Mouse (Mus musculus): ENCODE data around the gene Foxn3.

The Foxn3 gene

DNA sequence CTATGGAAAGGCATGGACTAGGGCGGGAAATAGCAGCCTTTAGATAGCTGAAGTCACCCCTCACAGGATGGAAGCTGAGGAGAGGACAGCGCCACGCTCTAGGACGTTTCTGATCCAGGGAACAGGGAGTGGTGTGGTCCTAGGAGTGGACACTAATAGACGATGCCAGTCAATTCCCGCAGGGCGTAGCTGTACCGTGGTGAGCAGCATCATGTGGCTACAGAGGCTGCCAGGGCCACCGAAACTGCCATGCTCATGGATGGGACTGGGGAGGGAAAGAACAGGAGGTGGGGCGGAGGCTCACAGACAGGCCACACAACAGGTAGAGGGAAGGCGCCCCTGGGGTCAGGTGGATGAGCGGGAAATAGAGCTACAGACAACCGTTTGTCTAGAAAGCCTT, 282.6 kb downstream of the Foxn3 start:
- peak; percentile 91 for DNase-seq

DNA sequence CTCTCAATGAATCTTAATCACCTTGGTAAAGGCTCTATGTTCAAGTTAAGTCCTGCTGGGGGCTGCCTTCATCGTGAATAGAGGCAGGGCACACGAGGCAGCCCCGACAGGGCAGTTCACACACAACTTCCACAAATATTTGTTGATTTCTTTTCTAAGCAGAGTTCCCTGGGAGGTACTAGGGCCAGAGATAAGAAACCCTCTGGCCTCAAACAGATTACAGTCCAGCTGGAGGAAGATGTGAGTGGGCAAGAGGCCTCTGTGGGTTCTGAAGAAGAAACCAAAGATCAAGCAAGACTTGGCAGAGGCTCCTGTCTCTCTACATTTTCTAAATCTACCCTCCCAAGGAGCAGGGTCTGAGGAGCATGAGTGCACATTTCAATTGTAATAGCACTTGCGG, 283.1 kb downstream of the Foxn3 start:
- no peak for DNase-seq

DNA sequence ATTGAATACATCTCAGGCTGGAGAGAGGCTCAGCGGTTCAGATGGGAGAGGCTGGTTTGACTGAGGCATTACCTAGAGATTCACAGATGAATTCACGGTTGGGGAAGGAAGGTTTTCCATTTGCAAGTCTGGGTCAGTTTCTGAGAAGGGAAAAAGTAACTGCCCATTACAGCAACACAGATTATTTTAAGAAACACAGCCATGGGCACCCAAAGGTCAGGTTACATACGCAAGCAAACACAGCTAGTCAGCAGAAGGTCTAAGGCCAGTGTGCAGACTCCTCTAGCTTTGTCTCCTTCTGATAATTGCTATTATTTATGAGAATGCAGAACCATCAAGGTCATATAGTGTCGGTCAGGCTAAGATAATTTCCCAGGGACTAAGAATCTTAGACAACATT, 284.0 kb downstream of the Foxn3 start:
- DNase-seq = no peak

DNA sequence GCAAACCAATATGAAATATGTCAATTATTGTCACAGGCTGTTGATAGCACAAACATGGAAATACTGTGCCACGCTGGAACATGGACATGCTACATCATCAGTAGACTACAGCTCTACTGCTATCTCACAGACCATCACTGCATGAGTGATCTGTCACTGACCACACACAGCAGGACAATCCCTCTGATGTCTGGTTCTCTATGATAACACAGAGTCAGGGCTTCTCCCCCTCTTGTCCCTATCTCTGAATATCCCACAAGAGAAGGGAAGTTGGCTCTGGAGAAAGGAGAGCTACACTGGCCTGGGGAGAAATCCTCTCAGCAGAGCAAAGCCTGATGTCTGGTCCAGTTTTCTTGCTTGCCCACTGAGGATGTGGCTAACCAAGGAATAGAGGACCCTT, 288.8 kb downstream of the Foxn3 start:
- no peak for DNase-seq

DNA sequence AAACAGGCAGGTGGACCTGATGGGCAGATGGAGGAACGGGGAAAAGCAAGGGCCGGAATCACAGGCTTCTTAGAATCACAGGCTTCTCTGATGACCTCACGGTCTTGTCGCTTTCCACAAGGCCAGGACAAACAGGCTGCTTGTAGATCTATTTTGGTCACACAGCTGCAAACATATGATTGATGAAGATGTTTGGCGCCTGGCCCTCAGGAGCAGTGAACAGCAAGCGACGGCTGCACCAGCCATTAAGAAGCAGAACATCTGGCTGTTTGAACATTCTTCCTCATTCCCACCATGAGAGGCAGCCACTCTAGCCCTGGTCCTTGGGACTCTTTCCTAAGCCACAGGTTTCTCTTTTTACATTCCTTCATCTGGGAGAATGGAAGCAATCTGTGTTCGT, 294.0 kb downstream of the Foxn3 start:
- peak; percentile 98 for DNase-seq

DNA sequence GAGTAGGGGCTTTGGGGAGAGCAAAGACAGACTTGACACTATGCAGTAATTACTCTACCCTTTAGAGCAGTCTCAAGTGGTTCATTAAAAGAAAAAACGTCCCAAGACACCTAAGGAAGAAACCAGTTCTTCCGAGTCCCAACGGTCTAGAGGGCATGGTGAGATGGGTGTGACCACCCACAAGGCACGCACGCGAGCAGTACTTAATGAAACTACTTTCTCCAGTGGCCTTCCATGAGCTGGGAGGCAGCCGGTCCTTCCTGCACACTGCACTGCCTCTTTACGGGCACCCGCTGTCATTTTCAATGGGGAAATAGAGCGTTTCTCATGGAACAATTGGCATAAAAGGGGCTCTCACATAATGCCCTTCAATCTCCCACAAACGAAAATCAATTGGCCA, 294.4 kb downstream of the Foxn3 start:
- DNase-seq = no peak

DNA sequence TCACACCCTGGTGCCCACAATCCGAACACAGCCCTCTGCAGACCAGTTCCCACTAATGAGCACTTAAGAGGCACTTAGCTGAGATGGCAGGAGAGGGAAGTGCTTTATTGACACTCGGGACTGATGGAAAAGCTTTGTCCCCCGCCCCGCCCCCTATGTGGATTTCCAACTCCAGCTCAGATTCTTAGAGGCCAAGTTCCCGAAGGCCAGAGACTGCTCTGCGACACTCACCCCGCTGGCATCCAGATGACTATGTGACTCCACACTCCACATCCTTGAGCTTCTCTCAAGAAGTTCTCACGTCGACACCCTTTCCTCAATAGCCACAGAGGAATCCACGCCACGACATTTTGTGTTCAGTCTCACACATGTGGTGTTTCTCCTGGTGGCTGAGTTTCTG, 295.6 kb downstream of the Foxn3 start:
- peak; percentile 92 for DNase-seq

DNA sequence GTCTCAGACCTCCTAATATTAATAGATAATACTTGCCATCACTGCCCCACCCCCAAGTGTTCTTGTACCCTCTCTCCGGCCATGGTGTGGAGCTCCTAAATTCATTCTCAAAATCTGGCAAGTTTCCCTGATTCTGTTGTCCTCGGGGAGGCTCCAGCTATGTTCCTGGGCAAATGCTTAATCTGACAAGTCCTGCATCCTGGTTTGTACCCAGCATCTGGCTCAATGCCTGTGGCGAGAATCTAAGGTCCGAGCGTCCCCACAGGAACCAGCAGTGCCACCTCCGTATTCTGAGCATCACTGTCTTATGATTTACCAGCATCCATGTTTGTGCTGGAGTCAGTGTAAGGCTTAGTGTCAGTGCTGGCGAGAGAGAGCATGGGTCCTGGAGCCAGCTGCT, 296.9 kb downstream of the Foxn3 start:
- no peak for DNase-seq

DNA sequence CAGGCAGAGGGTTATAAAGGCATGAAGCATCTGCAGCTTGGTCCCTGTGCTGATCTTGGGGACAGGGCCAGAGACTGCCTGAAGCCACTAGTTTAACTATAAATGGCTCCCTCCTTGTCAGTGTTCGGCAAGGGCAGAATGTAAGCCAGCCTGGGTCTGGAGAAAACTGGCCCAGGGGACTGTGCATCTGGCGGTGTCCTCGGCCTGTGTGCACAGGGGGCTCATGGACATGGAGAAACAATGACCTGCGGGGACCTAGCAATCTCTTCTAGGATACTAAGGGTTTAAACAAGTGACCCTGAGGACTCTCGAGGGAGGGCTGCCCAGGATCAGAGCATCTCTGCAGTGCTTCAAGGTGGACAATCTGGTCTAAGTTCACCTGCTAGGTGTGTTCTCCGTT, 297.6 kb downstream of the Foxn3 start:
- peak; percentile 91 for DNase-seq

DNA sequence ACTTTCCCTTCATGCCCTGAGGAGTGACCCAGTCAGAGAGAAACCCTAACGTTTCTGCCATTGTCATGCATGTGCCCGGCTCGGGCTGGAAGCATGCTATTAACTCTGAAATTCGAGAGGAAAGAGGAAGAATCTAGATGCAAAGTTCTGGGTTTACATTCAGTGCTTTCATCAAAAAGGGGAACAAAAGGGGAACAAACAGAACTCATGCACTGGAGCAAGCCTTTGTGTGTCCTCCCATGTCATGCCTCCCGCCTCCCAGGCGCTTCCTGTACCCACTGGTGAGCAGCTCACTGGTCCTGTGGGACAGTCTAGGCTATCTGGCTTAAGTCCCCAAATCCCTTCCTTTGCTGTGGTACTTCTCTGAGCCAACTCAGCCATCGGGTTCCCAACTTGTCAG, 299.0 kb downstream of the Foxn3 start:
- peak; percentile 93 for DNase-seq

DNA sequence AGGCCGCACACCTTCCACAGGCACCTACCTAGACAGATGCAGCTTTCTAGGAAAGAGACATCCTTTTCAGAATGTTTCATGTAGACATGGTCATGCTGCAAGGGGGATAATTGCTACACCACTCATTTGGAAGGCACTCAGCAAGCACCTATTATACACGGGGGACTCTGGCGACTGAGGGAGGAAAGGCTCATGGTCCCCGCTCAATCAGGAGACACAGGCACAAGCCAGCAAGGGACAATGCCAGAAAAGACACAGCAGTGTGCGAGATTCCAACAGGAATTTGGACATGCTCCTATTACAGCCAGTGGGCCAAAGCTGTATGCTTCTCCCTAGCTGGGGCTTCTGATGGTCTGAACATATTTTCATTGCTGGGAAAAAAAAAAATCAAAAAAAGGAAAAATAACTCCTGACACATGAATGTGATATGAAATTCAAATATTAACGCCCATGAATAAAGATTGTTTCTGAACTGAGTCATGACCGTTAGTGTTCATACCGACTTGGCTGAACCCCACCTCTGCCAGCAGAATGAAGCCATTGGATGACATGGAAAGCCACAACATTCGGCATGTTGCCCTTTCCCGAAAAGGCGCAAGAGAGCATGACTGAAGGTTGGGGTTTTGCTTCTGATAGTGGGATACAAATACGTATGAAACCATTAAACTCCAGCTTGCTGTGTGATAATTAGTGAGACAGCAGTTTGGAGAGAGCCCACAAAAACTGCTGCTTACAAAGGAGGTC, 299.6 kb downstream of the Foxn3 start:
- no peak for DNase-seq

DNA sequence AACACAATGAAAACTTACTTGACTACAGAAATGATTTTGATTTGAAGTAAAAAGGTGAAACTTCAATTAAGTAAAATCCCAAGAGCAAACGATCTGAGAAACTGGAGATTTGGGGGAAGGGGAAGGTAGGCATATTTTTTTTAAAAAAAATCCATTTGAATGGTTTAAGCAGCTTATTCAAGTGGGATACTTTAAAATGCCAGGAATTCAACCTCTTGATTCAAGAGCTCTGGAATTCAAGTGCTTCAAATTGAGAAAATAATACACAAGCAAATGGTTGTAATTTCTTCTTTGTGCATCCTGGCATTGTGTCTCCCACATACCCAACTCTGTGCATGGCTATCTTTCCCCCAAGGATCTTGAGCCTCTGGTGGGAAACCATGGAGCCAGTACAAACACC, 300.5 kb downstream of the Foxn3 start:
- DNase-seq = no peak

DNA sequence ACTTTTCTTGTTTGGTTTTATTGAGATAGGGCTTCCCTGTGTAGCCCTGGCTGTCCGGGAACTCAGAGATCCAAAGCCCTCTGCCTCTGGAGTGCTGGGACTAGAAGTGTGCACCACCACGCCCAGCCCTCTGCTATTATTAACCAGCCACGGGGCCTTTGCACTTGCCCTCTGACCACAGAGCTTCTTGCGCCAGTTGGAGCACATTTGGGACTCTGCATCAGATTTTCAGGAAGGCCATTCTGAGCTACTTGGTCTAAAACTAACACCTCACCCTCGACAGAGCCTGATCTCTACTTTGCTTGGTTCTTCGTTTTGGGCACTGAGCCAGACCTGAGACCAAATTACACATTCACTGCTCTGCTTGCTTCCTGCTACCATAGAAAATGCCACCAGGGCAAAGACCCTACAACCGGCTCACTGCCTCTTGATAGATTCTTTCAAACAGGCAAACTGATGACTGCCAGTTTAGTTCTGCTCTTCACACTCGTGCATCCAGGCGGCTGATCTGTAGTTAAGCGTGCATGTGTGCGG, 301.2 kb downstream of the Foxn3 start:
- DNase-seq = no peak

DNA sequence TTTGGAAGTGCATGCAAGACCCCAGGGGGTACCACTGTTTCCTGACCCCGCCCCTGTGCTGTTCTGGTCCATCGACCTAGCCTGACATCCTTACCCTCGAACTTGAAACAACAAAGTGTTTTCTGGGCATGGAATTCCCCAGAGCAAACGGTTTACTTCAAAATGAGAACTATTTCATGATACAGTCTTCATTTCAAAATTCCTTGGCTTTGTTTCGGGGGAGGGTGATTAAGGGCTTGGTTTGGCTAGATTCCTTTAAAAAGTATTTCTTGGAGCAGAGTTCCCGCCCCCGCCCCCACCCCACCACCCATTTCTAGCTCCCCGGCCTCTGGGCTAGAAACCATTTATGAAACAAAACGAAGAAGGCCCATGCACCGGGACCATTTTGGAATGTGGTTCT, 303.2 kb downstream of the Foxn3 start:
- DNase-seq = no peak

DNA sequence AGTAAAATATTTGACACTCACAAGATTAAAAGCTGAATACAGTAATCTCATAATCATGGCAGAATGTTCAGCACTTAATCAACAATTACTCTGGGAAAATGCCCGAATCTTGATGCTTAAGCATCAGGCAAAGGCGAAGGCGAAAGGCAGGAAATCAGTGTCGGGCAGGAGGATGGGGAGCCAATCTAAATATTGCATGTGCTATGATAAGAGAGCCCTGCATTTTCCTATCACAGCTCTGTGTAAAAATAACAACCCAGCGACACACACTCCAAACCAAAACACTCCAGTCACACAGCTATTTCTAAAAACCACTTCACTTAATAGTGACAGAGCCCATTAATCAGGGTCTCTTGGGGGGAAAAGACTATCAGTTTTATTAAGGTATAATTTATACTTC, 305.8 kb downstream of the Foxn3 start:
- no peak for DNase-seq

DNA sequence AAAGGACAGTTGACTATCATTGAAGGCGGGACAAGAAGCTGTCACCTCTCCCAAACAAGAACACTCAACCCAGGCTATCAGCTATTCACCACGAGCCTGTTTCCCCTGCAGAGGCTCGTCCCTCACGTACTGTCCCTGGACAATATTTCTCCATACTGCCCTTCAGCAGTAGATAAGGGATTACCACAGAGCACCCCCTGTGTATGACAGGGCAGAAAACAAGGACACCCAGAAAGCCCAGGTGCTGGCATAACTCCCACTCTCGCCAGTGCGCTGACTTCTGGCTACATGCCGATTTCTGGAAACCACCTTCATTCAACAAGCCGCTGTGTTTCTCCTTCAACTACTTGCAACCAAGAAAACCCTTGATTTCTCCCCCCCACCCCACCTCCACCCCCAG, 306.4 kb downstream of the Foxn3 start:
- DNase-seq = no peak

DNA sequence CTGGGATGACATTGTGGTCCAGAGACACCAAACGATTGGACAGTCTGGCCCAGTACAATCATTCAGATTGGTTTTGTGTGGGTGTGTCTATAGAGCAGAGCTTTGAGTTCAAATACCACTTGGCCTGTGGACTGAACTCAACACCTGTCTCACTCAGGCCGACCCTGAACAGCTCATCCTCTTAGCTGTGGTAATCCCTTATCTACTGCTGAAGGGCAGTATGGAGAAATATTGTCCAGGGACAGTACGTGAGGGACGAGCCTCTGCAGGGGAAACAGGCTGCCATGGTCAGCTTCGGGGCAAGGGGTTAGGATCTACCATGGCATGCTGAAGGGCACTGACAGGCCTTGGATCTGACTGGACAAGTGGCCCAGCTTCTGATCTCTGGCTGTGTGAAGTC, 306.9 kb downstream of the Foxn3 start:
- no peak for DNase-seq

DNA sequence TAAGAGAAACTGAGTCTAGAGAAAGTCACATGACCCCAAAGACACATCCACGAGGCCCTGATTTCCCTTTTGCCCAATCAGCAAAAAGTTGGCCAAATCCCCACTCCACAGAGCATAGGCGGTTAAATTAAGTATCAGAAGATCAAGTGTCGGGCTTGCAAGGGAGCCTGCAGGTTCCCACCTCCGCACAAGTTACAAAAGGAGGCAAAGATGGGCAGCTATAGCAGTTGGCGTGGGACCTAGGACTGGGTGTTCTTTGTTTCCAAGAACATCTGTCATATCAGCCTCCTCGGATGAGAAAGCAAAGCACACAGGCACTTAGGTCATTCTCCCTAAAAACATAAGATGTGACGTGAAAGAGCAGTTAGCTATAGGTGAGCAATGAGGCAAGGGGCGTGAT, 308.9 kb downstream of the Foxn3 start:
- no peak for DNase-seq

DNA sequence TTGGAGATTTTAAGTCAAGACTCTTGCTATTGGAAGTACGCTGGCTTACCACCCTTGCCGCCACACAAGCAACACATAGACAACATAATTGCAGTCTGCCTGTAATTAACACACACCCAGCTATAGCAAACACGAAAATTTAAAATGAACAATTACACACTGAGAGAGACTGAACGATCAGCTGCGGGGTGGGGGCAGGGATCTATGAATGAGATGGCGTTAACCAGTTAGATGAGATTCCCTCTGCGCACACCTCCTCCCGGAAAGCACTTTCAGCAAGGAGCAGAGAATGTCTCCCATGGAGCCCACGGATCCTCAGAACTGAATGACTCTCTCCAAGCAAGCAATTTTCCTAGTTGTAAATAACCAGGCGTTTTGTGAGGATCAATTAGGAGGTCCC, 309.8 kb downstream of the Foxn3 start:
- DNase-seq = no peak

DNA sequence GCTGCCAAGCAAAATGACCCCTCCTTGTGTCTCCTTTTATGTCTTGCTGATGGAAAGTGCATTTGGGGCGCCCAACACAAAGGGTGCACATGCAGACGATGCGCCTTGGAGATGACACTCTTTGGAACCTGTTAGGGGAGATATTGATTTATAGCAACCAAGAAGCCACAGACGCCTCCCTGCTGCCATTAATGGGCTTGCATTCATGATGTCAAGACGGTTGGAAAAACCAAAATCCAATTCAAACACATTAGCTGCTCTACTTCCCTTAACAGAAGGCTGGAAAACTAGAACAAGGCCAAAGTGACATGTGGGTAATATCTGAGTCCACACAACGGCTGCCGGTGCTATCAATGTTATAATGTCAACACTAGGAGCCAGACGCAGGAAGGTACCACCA, 314.8 kb downstream of the Foxn3 start:
- DNase-seq = no peak

DNA sequence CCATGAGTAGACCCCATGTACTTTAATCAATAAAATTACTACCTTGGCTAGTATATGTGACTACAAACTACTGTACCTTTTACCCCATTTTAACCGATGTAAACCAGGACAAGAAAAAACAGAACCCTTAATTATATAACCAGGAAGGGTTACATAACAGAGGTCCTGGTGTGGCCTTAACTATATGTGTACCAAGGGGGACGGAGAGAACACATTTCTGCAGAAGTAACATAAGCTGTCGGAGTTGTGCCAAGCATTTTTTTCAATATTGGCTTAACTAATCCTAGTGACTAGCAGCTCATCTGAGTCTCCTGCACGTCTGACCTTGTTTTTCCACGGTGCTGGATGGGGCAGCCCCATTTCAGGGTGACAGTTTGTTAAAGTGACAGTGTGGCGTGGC, 315.4 kb downstream of the Foxn3 start:
- DNase-seq = no peak

DNA sequence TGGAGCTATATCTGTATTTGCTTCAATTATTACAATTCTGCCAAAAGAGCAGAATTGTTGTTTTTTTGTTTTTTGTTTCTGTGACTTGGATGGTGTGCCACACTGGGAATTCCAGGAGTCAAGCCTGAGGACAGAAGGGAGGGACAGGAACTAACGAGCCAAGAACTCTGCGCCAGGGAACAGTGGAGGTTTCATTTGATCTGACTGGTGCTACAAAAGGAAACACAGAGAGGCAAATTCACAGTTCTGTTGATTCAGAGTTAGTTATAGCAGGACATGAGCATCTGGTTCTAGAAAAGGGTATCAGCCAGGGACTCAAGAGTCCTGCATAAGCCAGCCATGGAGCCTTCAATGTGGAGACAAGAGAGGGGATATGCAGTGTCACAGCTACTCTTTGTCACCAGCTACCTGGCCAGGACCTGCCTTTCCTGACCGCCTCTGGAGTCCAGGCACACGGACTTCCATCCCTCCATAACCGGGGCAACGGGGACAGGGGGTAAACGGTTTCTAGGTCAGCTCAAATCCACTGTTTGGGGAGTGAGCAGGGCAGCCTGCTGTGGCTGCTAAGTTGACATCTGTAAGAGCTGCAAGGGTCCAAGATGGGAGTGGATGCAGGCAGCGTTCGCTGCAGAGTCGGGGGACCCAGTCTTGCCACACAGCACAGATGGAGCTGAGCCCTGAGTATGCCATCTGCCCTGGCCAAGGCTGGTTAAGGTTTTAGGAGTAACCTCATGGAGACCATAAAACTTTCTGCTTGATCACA, 316.2 kb downstream of the Foxn3 start:
- DNase-seq = no peak

DNA sequence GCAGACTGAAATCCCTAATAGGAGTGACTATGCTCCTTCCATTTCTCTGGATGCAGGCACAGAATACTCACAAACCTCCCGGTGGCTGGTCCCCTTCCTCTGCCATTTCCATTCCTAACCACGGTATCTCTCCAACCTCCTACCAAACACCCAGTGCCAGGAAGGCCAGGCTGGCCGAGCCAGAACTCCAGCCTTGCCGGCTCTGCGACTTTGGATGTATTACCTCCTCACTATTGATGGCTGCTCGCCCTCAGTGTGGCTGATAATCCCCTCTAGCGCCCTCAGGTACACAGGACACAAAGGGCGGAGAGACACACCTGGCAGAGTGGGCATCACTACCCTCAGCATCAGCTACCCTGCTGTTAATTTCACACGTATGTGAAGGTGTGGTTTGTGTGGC, 318.7 kb downstream of the Foxn3 start:
- no peak for DNase-seq

DNA sequence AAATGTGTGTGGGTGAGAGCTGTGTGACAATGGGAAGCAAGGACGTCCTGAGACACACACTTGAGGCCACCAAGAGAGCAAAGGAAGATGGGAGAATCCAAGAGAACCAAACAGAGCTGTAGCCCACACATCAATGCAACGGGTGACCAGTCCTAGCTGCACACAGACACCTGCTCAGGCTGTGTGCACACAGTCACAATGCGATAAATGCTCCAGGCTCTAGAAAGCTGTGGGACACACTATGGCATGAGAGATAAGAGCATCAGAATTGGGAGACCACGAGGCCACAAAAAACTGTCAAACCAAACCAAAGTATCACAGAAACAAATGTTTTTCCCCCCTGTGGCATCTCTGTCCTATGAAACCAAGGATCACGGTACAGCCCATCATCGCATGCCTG, 319.1 kb downstream of the Foxn3 start:
- no peak for DNase-seq

DNA sequence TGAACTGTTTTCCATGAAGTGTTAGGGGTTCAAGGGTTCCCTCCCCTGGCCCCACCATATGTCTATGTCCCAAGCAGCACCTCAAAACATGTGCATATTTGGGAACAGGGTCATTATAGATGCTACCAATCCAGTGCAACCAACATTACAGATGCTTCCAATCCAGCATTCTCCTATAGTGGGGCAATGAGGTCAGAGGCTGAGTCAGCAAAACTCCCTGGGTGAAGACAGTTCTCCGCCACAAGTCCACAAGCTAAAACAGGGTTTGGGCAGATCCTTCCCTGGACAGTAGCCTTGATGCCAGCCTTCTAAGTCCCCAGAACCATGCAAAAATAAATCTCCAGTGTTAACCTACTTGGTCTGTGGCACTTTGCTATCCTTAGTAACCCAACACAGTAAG, 320.1 kb downstream of the Foxn3 start:
- DNase-seq = no peak

All from heart, adult 11 months (tissue).